In genomic region chr16:34900471-34900870, GRCm38 (mm10) we compare ENCODE assay signal across 16 mouse cellular contexts.
DNase-seq lines count a peak whose midpoint lies in the region; ATAC-seq and TF ChIP-seq lines count a peak whose summit lies in the region.
"Had no signal": no experiment of that assay in that cellular context is flagged by ENCODE, and none has a peak within 500 bp of the region (broad histone marks: within the 10 kb centered on the region; RNA-seq: fewer than 3 reads in every experiment).

No protein-coding gene starts in this region.

- 0 out of 2 replicates have a peak overlapping the region, but pooled peaks have one; percentile 25 for H3K9ac ChIP-seq in forebrain, embryonic 12.5 days
- H3K9ac ChIP-seq in forebrain, embryonic 11.5 days (ENCODE audit: low read length): no peak overlapping the region
- H3K9ac ChIP-seq in hindbrain, embryonic 12.5 days: no peak overlapping the region
- no peak overlapping the region for H3K9ac ChIP-seq in hindbrain, embryonic 16.5 days (ENCODE audit: low read depth, low read length)
- no peak overlapping the region for H3K9ac ChIP-seq in midbrain, postnatal 0 days (replicated peaks; ENCODE audit: low read length, poor library complexity, severe bottlenecking)
- H3K9ac ChIP-seq in stomach, postnatal 0 days (ENCODE audit: low read length): no peak overlapping the region
- H3K9ac ChIP-seq: embryonic facial prominence, embryonic 15.5 days; neural tube, embryonic 12.5 days had no signal

- no peak overlapping the region for H3K4me2 ChIP-seq in forebrain, embryonic 12.5 days
- no peak overlapping the region for H3K4me2 ChIP-seq in forebrain, embryonic 11.5 days (ENCODE audit: low read depth, low read length, severe bottlenecking)
- H3K4me2 ChIP-seq in hindbrain, embryonic 12.5 days (replicated peaks): no peak overlapping the region
- no peak overlapping the region for H3K4me2 ChIP-seq in hindbrain, embryonic 16.5 days (ENCODE audit: low read length)
- H3K4me2 ChIP-seq in midbrain, postnatal 0 days (ENCODE audit: low read depth, low read length, poor library complexity, severe bottlenecking): no peak overlapping the region
- no peak overlapping the region for H3K4me2 ChIP-seq in stomach, postnatal 0 days (replicated peaks; ENCODE audit: low read depth)
- H3K4me2 ChIP-seq: embryonic facial prominence, embryonic 15.5 days; neural tube, embryonic 12.5 days had no signal

- no peak for TF ChIP-seq EP300 in stomach, postnatal 0 days (optimal IDR thresholded peaks at IDR 0.05)

- no peak overlapping the region for H3K27ac ChIP-seq in forebrain, embryonic 12.5 days
- no peak overlapping the region for H3K27ac ChIP-seq in forebrain, embryonic 11.5 days (ENCODE audit: low read depth, low read length)
- H3K27ac ChIP-seq in hindbrain, embryonic 12.5 days: no peak overlapping the region
- H3K27ac ChIP-seq in hindbrain, embryonic 16.5 days (ENCODE audit: low read depth, low read length): no peak overlapping the region
- H3K27ac ChIP-seq in midbrain, embryonic 10.5 days (replicated peaks): peak overlapping the region; percentile 73
- H3K27ac ChIP-seq in midbrain, postnatal 0 days (ENCODE audit: low read depth, low read length): no peak overlapping the region
- H3K27ac ChIP-seq in stomach, postnatal 0 days (replicated peaks): peak overlapping the region; percentile 63
- H3K27ac ChIP-seq: neural tube, embryonic 12.5 days had no signal

- ATAC-seq in forebrain, embryonic 12.5 days (ENCODE audit: low FRiP score): no peak
- no peak for ATAC-seq in forebrain, embryonic 11.5 days (replicated peaks; ENCODE audit: low FRiP score)
- 0 out of 2 replicates have a peak, but pooled peaks have one; percentile 13 for ATAC-seq in hindbrain, embryonic 12.5 days (ENCODE audit: low FRiP score)
- no peak for ATAC-seq in hindbrain, embryonic 16.5 days
- no peak for ATAC-seq in midbrain, postnatal 0 days (ENCODE audit: low FRiP score)
- ATAC-seq in stomach, postnatal 0 days (ENCODE audit: low FRiP score, low TSS enrichment): no peak
- ATAC-seq: forebrain, embryonic 16.5 days had no signal

- H3K4me1 ChIP-seq in forebrain, embryonic 12.5 days: peaks cover 19% of the 10 kb centered on the region
- H3K4me1 ChIP-seq in forebrain, embryonic 11.5 days (replicated peaks; ENCODE audit: control insufficient read depth, insufficient read depth, low read length): no peaks in the 10 kb centered on the region; the same call in 1 of the 2 replicates
- H3K4me1 ChIP-seq in hindbrain, embryonic 12.5 days: peaks cover 20% of the 10 kb centered on the region
- H3K4me1 ChIP-seq in hindbrain, embryonic 16.5 days (ENCODE audit: control insufficient read depth, insufficient read depth, low read depth, low read length): peaks cover 17% of the 10 kb centered on the region
- H3K4me1 ChIP-seq in midbrain, embryonic 10.5 days: peaks cover 36% of the 10 kb centered on the region
- H3K4me1 ChIP-seq in midbrain, postnatal 0 days (ENCODE audit: insufficient read depth, low read length): no peaks in the 10 kb centered on the region
- H3K4me1 ChIP-seq in stomach, postnatal 0 days (replicated peaks; ENCODE audit: control insufficient read depth, insufficient read depth): no peaks in the 10 kb centered on the region; the same call in 1 of the 2 replicates

- no peak for DNase-seq in forebrain, embryonic 11.5 days (ENCODE audit: low spot score)
- DNase-seq in midbrain, embryonic 10.5 days (ENCODE audit: low spot score): no peak
- no peak for DNase-seq in midbrain, postnatal 0 days (ENCODE audit: low spot score)
- no peak for DNase-seq in stomach, postnatal 0 days (ENCODE audit: low spot score)
- no peak for DNase-seq in gastrocnemius, postnatal 10 days
- DNase-seq: adrenal gland, postnatal 14 days; cerebellum, adult 2 months; kidney, adult 11 months; kidney, postnatal 25 days; lung, postnatal 14 days had no signal

- WGBS in forebrain, embryonic 12.5 days: 75% methylated on average over 5 of the region's 5 CpGs
- 78% methylated on average over 5 of the region's 5 CpGs for WGBS in forebrain, embryonic 11.5 days
- WGBS in hindbrain, embryonic 12.5 days: 66% methylated on average over 5 of the region's 5 CpGs
- 75% methylated on average over 5 of the region's 5 CpGs for WGBS in hindbrain, embryonic 16.5 days
- WGBS in midbrain, embryonic 10.5 days: 70% methylated on average over 5 of the region's 5 CpGs
- WGBS in midbrain, postnatal 0 days: 78% methylated on average over 5 of the region's 5 CpGs
- 81% methylated on average over 5 of the region's 5 CpGs for WGBS in stomach, postnatal 0 days

- TF ChIP-seq CTCF in midbrain, postnatal 0 days (IDR thresholded peaks at IDR 0.05): no peak
- no peak for TF ChIP-seq CTCF in stomach, postnatal 0 days (IDR thresholded peaks at IDR 0.05; ENCODE audit: low read depth)

- H3K27me3 ChIP-seq in forebrain, embryonic 12.5 days: no peaks in the 10 kb centered on the region
- H3K27me3 ChIP-seq in forebrain, embryonic 11.5 days (ENCODE audit: control insufficient read depth, insufficient read depth, low read length): no peaks in the 10 kb centered on the region
- H3K27me3 ChIP-seq in hindbrain, embryonic 12.5 days: no peaks in the 10 kb centered on the region
- no peaks in the 10 kb centered on the region for H3K27me3 ChIP-seq in hindbrain, embryonic 16.5 days (replicated peaks; ENCODE audit: control insufficient read depth, insufficient read depth, low read length)
- H3K27me3 ChIP-seq in midbrain, embryonic 10.5 days (ENCODE audit: low read depth, poor library complexity, severe bottlenecking): peaks cover 5% of the 10 kb centered on the region; the same call in 1 of the 2 replicates
- H3K27me3 ChIP-seq in midbrain, postnatal 0 days (ENCODE audit: insufficient read depth, low read length): no peaks in the 10 kb centered on the region
- H3K27me3 ChIP-seq in stomach, postnatal 0 days (ENCODE audit: control insufficient read depth, insufficient read depth, low read length): no peaks in the 10 kb centered on the region
- H3K27me3 ChIP-seq: embryonic facial prominence, embryonic 15.5 days; neural tube, embryonic 12.5 days had no signal

- H3K9me3 ChIP-seq in forebrain, embryonic 12.5 days: no peaks in the 10 kb centered on the region
- H3K9me3 ChIP-seq in forebrain, embryonic 11.5 days (ENCODE audit: control insufficient read depth, low read length): no peaks in the 10 kb centered on the region
- H3K9me3 ChIP-seq in hindbrain, embryonic 12.5 days (replicated peaks): no peaks in the 10 kb centered on the region
- no peaks in the 10 kb centered on the region for H3K9me3 ChIP-seq in hindbrain, embryonic 16.5 days (ENCODE audit: control insufficient read depth, low read length)
- no peaks in the 10 kb centered on the region for H3K9me3 ChIP-seq in midbrain, embryonic 10.5 days (replicated peaks)
- no peaks in the 10 kb centered on the region for H3K9me3 ChIP-seq in midbrain, postnatal 0 days (ENCODE audit: low read length)
- no peaks in the 10 kb centered on the region for H3K9me3 ChIP-seq in stomach, postnatal 0 days (ENCODE audit: control insufficient read depth, low read length)
- H3K9me3 ChIP-seq: embryonic facial prominence, embryonic 15.5 days; neural tube, embryonic 12.5 days had no signal

- no peak overlapping the region for H3K4me3 ChIP-seq in forebrain, embryonic 12.5 days (replicated peaks)
- no peak overlapping the region for H3K4me3 ChIP-seq in forebrain, embryonic 11.5 days (ENCODE audit: low read depth, low read length)
- no peak overlapping the region for H3K4me3 ChIP-seq in hindbrain, embryonic 12.5 days
- no peak overlapping the region for H3K4me3 ChIP-seq in hindbrain, embryonic 16.5 days (ENCODE audit: low read length)
- no peak overlapping the region for H3K4me3 ChIP-seq in midbrain, embryonic 10.5 days
- no peak overlapping the region for H3K4me3 ChIP-seq in midbrain, postnatal 0 days (ENCODE audit: low read depth, low read length)
- H3K4me3 ChIP-seq in stomach, postnatal 0 days (ENCODE audit: low read depth, low read length): no peak overlapping the region
- H3K4me3 ChIP-seq: embryonic facial prominence, embryonic 15.5 days; neural tube, embryonic 12.5 days had no signal

- H3K36me3 ChIP-seq in forebrain, embryonic 12.5 days (replicated peaks): no peaks in the 10 kb centered on the region
- H3K36me3 ChIP-seq in forebrain, embryonic 11.5 days (ENCODE audit: control insufficient read depth, insufficient read depth, low read length): no peaks in the 10 kb centered on the region
- no peaks in the 10 kb centered on the region for H3K36me3 ChIP-seq in hindbrain, embryonic 12.5 days
- H3K36me3 ChIP-seq in hindbrain, embryonic 16.5 days (ENCODE audit: control insufficient read depth, insufficient read depth, low read length): no peaks in the 10 kb centered on the region
- H3K36me3 ChIP-seq in midbrain, embryonic 10.5 days: no peaks in the 10 kb centered on the region
- no peaks in the 10 kb centered on the region for H3K36me3 ChIP-seq in midbrain, postnatal 0 days (ENCODE audit: insufficient read depth, low read length)
- no peaks in the 10 kb centered on the region for H3K36me3 ChIP-seq in stomach, postnatal 0 days (ENCODE audit: control insufficient read depth, insufficient read depth, low read length)
- H3K36me3 ChIP-seq: embryonic facial prominence, embryonic 15.5 days; neural tube, embryonic 12.5 days had no signal

Comparison
In these comparisons a context has a peak if more than half of its experiments do, and no peak if none do; other contexts are left out.
1. H3K27ac ChIP-seq: peak in midbrain, embryonic 10.5 days (single experiment) and stomach, postnatal 0 days (single experiment); none in forebrain, embryonic 12.5 days (single experiment), forebrain, embryonic 11.5 days (single experiment), hindbrain, embryonic 12.5 days (single experiment), hindbrain, embryonic 16.5 days (single experiment) and midbrain, postnatal 0 days (single experiment).